Mouse (Mus musculus) MN1 (cell line): ENCODE data around the gene Rrp1.
A peak's percentile ranks its signal among the peaks of the same experiment; 100 is the strongest.
"Not testable (repeated sequence)": the region's sequence is repeated elsewhere in the genome, so short reads cannot be mapped to it uniquely, and the experiment has no call there.

ENCODE experiments used
- DNase-seq: peaks from one replicate; pipeline ENCODE4 v3.0.0-alpha.2; 2016; ENCODE audit warnings: low spot score

Rrp1 gene

DNA sequence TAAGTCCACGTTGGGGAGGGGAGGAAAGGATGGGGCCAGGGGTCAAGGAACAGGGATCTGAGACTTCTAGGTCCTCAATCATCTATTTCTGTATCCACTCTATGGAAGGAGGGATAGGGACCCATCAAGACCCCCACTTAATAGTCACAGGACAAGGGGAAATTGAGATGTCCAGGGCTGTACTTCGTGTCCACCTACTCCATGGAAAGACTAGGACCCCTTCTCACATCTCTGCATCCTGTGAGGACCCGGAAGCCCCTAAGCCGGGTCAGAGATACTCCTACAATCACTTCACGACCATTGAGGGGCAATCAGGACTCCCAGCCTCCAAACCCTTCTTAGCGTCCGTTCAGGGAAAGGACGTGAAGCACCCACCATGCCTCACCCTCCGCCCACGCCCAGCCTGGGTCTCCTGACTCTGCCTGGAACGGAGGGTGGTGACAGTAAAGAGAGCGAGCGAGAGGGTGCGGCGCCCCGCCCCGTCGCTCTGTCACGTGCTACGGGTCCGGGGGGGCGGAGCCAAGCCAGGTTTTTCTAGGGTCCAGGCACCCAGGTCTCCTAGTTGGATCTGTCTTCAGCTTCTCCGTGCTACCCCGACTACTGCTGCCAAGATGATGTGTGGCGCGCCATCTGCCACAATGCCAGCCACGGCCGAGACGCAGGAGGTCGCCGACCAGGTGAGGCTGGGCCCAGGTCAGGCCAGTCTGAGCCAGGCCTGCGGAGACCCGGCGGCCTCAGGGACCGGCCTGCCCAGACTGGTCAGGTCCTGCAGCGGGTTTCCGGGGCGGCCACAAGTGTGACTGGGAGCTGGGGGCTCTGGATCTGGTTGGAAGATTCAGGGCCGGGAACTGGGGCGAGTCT is 12.6 kb upstream of the Rrp1 start, which contains the start of gene Cstb:
TSS of gene Cstb (plus strand) at position 489 of the 861 bp plus-strand sequence.
- peak; percentile 95 for DNase-seq

DNA sequence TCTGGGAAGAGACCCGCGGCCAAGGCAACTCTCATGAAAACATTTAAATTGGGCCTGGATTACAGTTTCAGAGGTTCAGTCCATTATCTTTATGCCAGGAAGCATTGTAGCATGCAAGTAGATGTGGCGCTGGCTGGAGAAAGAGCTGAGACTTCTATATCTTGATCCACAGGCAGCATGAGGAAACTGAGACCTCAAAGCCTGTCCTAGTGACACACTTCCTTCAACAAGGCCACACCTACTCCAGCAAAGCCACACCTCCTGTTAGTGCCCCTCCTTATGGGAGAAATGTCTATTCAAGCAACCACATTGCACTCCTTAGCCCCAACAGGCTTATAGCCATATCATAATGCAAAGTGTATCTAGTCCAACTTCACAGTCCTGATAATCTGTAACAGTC is 9.8 kb upstream of the Rrp1 start:
- DNase-seq, result no peak

DNA sequence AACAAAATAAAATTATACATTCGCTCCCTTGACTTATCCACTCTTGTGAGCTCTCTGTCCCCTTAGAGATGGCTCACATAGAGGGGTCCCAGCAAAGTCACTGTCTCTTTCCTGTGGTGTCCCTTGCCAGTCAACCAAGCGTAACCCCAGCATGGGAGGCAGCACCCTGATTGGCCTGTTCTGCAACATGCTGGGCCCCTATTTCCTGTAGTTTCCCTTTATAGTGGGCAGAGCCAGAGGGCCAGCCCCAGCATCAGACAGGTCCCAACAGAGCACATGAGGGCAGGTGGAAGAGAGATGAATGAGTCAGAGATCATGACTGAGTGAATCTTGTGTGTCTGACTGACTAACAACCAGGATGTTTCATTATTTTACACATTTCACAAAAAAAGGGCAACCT is 8.1 kb upstream of the Rrp1 start:
- DNase-seq, result no peak

DNA sequence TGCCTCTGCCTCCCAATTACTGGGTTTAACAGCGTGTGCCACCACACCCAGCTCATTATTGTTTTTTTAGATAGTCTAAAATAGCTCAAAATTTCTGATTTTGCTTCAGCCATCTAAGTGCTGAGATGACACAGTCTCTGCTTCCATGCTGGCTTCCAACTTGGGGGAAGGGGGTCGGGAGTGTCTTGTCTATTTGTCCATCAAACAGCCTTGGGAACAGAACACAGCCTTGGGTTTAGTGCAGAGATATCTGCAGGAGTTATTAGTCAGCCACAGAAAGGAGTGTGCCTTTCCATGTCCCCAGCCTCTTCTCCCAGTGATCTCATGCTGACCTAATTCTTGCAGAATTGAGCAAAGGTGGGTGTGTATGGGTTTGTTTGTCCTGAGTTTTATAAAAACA is 5.9 kb upstream of the Rrp1 start:
- no peak for DNase-seq

DNA sequence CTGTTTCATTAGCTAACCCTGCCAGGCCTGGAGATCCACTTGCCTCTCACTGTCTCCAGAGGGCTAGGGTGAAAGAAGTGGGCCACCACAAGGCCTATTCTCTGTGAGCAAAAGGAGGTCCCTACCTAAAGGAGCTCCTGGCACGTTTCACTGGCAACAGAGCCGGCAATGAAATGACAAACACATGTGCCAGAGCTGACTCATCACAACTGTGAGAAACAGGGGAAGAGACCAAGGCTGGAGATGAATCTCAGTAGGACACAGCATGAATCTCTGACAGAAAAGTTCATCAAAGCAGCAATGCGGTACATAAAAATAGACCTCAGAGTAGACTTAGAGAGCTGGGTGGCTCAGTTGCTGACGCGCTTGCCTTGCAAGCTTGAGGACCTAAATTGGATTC is 5.0 kb upstream of the Rrp1 start:
- peak; percentile 72 for DNase-seq

DNA sequence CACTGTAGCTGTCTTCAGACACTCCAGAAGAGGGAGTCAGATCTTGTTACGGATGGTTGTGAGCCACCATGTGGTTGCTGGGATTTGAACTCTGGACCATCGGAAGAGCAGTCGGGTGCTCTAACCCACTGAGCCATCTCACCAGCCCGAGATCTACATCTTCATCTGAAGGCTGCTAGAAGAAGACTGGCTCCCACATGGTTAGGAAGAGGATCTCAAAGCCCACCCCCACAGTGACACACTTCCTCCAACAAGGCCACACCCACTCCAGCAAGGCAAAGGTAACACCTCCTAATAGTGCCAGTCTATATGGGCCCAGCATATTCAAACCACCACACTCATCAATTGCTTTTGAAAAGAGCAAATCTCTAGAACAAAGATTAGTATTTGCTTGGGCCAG is 2.1 kb upstream of the Rrp1 start:
- not testable (repeated sequence) for DNase-seq

DNA sequence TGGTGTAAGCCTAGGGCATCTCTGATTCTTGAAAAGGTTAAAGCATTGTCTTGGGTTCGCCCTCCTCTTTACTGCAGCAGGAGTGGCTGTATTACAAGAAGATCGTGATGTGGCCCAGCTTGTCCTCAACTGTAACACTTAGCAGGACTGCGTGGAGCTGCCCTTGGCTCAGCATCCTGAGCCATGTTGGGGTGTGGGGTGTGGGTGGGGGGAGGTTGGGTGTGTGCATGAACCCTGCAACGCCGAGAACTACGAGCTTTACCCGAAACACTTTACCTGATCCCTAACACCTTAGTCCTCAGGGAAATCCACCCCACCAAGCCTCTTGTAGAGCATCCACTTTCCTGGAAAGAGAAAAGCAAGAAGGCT is 293 bp upstream of the Rrp1 start:
- no peak for DNase-seq

DNA sequence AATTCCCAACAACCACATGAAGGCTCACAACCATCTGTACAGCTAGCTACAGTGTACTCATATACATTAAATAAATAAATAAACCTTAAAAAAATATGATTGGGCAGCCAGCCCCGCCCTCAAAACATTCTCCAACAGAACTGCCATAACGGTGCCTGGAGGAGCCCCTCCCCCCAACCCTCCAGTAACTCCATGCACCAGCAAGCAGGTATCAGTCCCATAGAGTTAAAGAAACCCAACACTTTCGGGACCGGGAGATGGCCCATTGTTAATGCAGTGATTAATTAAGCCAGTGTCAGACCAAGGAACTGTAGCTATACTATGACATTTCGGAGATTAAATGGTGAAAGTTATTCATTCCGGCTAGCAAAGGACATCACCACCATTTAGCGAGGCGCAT is 992 bp downstream of the Rrp1 start:
- no peak for DNase-seq

DNA sequence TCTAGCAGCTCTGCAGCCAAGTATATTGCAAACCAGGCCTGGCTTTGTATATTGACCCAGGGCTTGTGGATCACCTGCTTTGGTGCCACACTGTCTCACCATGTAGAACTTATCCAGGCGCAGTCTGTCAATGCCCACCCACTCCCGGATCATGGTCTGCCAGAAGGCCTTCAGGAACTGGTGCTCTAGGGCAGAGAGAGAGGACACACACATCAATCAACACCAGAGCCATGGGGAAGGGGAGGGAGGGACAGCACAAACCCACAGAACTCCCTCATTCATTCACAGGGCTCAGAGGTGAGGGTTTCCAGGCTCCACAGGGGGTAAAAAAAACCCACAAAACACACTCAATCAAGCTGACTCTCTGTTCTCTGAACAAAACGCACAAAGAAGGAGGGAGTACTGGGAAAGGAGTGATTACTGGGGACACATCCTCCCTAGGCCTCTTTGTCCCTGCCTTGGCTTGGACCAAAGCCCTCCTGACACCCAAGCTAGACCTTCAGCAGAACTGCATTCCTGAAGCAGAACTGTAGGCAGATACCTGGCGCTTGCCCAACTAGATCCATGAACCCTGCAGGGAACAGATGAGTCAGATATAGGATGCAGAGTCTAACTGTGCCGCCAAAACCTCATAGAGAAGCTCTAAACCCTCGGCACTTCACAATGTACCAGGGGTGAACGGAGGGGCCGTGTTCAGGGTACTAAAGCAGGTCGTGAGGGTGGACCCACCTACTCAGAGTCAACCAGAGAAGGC is 3.6 kb downstream of the Rrp1 start:
- peak; percentile 84 for DNase-seq

DNA sequence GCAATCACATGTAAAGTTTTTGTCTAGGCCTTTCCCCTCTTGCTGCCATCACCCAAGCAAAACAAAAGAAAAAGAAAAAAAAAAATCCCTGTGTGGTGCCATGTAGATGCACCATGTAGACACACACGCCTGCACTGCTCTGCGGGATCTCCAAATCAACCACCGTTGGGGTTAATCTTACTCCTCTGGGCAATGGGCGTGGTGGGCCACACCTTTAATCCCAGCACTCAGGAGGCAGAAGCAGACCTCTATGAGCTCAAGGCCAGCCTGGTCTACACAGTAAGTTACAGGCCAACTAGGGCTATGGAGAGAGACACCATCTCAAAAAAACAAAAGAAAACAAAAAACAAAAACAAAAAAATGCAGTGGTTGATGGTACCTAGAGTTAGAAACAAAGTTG is 5.7 kb downstream of the Rrp1 start:
- DNase-seq, result no peak

DNA sequence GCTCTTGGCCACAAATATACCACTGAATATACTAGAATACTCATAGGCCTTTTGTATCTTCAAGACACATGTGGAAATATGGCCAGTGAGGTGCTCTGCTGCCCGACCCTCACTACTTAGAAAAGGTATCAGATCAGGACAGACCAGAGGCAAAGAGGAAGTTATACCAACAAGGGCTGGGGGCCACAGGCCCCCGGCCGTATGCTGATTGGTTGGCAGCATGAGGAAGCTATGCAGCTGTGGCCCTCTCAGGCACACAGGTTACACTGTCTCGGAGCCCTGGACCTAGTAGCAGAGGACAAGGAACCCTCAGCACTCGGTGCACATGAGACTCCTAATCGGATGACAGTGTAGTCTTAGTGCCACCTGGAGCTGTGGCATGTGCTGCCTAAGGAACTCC is 6.7 kb downstream of the Rrp1 start:
- no peak for DNase-seq

DNA sequence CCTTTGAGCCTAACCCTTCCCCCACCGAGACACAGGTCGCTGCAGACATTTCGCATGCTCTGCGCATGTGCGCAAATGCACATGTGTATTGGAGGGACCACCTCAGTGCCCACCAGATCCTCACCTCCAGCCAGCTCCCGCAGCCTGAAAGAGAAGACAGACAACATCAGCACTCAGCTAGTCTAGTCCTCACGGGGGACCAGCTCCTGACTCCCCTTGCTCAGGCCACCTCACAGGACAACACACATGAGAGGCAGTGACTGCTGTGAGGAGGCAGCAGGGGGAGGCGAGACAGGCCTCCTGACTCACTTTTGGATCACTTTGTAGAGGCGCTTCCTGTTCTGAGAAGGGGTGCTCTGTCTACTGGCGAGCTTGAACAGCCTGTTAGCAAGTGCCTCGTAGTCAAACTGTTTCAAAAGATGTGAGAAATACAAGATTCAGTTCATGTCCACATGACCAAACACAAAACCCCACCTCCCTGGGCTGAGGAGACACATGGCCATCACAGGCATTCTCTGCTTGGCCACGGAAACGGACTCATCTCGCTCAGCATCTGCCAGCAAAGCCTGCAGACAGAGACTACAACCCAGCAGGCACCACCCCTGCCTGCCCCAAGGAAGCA is 10.4 kb downstream of the Rrp1 start:
- DNase-seq, result peak; percentile 68

DNA sequence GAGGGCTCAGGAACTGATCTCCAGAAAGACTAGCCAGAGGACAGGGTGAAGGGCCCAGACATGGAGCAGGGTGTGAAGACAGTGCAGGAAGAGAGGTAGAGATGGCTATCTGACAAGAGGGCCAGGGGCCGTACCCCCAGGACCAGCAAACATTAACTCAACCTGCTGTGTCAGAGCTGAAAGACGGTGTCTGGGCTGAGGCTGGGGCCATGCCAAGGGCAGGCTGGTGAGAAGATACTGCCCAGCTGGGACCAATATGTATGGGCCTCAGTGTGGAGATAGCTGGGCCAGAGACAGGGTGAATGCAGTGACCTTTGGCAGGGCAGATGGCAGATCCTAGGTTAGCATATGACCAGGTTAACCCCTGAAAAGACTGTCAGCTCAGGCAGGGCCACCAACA is 11.7 kb downstream of the Rrp1 start:
- DNase-seq, result peak; percentile 53

DNA sequence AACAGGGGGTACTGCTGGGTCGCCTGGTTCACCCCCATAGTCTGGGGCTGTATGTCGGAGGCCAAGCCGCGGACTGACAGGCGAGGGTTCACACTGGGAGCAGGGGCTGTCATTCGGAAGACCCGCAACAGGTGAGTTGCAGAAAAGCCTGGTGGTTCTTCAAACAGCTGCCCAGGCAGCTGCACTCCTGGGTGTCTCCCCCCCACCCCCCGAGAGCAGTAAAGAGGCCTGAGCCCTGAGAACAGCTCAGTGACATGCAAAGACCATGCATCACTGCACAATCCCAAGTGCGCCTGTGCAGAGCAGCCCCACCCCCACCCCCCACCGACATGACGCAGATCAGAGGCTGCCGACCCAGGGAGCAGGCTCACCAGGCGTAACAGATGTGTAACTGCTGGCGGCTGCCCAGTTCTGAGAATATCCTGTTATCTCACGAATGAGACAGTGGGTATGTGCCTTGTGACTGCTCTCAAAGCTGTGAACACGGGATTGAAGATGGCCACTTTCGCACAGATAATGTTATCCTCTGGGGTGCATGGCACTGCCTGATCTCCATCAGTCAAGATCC is 13.7 kb downstream of the Rrp1 start:
- peak; percentile 98 for DNase-seq

DNA sequence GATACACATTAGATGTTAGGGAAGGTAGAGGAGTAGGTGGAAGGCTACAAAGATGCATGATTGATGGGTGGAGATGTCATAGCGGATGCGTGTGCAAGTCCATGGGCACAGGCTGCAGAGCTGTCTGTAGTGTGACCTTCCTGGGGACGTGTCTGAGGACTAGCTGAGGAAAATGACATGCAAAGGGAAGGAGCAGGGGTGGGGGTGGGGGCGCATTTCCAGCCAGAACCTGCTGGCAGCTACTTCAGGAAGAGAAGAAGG is 16.3 kb downstream of the Rrp1 start:
- DNase-seq, result no peak

DNA sequence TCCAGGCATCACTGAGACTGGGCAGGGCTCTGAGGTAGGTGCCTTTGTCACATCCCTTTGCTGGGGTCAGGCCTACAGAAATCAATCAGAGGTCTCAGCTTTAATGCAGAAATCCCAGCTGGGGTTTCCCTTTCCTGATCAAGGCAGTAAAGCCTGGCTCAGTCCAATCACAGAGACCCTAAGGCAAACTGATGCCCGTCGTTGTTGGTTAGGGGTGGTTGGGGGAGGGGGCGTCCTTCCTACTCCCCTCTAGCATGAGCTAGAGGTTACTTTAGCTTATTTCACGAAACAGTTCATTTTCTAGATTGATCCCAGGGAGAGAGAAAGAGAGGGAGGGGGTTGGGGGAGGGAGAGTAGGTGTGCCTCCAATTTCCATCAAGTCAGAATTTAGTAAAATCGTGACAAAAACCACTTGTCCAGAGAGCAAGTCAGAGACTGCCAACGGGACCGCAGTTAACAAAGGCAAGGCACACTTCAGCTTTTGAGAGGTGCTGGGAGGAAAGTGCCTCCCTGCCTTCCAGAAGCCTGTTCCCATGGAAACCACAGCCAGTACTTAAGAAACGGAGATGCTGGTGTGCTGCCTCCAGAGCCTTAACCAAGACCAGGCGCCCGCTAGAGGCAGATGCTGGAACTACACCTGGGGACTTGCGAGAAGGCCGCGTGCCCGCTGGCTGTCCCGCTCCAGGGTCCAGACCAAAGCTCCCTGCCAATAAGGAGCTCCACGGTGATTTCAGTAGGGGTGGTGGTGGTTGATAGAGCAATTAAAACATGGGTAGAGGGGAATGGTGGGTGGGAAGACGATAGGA is 16.8 kb downstream of the Rrp1 start:
- peak; percentile 100 for DNase-seq

DNA sequence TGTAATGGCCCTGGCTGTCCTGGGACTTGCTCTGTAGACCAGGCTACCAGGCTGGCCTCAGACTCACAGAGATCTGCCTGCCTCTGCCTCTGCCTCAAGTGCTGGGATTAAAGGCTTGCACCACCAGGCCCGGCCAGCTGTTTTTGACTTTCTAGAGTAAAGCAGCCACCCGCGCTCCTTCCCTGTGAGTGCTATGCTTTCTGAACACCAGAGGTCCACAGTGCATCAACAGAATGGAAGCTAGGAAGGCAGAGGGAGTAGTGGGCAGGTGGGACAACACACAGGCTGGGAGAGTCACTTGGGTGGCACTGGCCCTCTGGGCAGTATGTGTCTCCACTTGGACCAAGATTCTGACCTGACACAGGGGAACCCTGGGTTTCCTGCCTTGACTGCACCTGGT is 17.5 kb downstream of the Rrp1 start:
- DNase-seq, result peak; percentile 78

DNA sequence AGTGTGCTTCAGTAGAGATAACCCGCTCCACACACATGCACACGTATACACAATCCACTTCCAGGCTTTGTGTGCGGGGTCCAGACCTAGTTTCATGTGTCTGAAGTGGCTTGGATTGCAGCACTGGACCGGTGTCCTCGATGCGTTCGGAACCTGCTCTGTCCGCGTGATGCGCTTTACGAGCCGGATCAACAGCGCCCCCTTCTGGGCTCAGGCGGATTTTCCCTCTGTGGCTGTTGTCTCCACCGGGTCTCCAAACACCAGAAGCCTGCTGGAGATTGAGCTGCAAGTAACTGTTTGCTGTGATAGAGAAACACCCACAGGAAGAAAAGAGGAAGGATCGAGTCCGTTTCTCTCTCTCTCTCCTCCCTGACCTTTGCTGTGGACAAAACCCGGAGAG is 20.8 kb downstream of the Rrp1 start:
- peak; percentile 79 for DNase-seq

DNA sequence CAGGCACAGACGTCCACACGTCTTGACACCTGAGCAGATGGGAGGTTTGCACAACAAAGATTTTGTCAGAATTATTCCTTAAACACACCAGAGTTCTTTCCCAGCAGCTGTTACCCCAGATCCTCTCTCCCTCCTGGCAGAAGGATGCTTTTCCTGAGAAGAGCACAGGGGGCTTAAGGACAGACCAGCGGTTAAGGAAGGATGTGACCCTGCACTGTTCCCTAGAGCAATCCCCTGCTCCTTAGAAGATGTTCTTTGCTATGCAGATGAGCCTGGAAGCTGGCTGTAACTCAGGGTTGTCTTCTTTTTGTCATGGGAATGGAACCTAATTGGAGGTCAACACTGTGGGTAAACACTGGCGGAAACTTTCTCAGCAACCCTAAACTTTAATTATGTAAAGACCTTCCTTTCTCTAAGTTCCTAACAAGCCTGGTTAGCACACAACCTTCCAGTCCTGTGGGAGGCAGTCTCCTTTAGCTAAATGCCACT is 21.8 kb downstream of the Rrp1 start:
- DNase-seq, result no peak

DNA sequence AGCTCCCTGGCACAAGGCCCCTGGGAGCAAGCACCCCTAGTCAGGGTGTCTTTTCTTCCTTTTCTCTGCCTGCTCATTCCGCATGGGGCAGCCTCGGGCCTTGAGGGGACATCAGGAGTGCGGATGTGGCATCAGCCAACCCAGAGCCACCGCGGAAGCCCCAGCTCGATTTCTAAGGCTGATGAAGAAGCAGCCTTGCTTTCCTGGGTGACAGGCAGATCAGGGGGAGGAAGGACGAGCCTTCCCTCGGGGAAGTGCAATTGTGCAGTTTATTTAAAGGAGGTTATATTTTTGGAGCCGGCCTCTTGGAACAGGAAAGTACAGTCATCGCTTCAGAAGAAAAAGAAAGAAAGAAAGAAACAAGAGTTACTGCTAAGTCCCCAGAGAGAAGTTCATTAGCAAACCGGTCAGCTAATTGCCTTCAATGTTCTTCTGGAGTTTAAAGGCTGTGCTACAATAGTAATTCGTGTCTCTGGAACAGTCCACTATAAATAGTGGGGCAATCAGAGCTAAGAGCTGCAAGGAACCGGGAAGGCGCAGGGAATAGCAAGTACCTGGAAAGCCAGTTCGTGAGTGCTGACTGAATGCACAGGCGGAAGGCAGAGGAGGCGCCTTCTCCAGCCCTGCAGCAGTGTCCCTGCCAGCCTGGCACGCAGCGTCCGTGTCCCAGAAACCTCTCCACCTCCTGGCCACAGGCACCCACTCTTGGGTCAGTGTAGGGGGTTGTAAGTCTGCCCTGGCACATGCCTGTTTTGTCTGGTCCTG is 24.4 kb downstream of the Rrp1 start:
- no peak for DNase-seq

DNA sequence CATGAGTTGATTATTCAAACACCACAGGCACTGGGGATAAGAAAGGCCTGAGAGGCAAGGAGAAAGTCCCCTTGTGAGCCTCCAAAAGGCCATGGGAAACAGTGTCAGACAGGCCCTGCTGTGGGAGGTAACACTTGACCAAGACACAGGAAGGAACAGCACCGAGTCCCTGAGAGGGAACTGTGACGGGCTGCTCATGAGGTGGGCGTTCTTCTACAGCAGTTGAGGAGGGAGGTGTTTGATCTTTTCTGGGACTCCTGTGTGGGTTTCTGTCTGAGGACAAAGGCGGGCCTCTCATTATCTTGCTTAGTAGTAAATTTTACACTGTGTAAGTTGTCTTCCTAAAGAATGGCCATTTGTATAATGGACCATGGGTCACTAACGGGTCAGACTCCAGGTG is 27.3 kb downstream of the Rrp1 start:
- DNase-seq, result no peak
